Mouse (Mus musculus) brain, embryonic 14.5 days (tissue): ENCODE data around the gene Smarcad1.
"Not testable (repeated sequence)": the region's sequence is repeated elsewhere in the genome, so short reads cannot be mapped to it uniquely, and the experiment has no call there.

Experiments used
- CTCF ChIP-seq: fragments of 200-500 bp; IDR thresholded peaks from 2 replicates; pipeline ENCODE4 v1.5.1; 2012; ENCODE audit warnings: inconsistent platforms, mild to moderate bottlenecking, moderate library complexity, borderline replicate concordance; ENCODE audit not compliant: insufficient read depth, insufficient read length; ENCODE audit errors: extremely low read depth
- POLR2A ChIP-seq: fragments of 200-500 bp; IDR thresholded peaks from 2 replicates; pipeline ENCODE4 v1.6.1; 2012; ENCODE audit warnings: mild to moderate bottlenecking, inconsistent platforms, borderline replicate concordance; ENCODE audit not compliant: poor library complexity, insufficient read depth, insufficient read length, severe bottlenecking; ENCODE audit errors: extremely low read depth

GRCm38 (mm10) chr6:65000757-65001156, 41.6 kb upstream of the Smarcad1 start:
- TF ChIP-seq CTCF, POLR2A: not testable (repeated sequence)
